Mouse (Mus musculus) thymus, adult 2 months (tissue): ENCODE data around the gene Fsd2. TPM values are rescaled to one million over a fixed set of nuclear protein-coding genes. Genes with fewer than 3 reads are reported as not detected.

Experiments used
- DNase-seq: peaks from one replicate; pipeline ENCODE4 v3.0.0; 2021
- H3K27ac ChIP-seq: fragments of 200-500 bp; 2 replicates; pipeline ENCODE4 v1.5.1; 2012; ENCODE audit warnings: low read length, control low read depth; ENCODE audit not compliant: control insufficient read depth, insufficient read depth
- H3K27me3 ChIP-seq: fragments of 200-500 bp; 2 replicates; pipeline ENCODE4 v1.6.1; 2012; ENCODE audit warnings: mild to moderate bottlenecking, low read length, moderate library complexity, mixed read lengths; ENCODE audit not compliant: control insufficient read depth, insufficient read depth
- H3K36me3 ChIP-seq: fragments of 200-500 bp; 2 replicates; pipeline ENCODE4 v1.6.1; 2012; ENCODE audit warnings: mild to moderate bottlenecking, low read length, moderate library complexity; ENCODE audit not compliant: control insufficient read depth, insufficient read depth
- H3K4me1 ChIP-seq: fragments of 200-500 bp; replicated peaks from 2 replicates; pipeline ENCODE4 v1.6.1; 2012; ENCODE audit warnings: low read length; ENCODE audit not compliant: control insufficient read depth, insufficient read depth
- H3K4me3 ChIP-seq: fragments of 200-500 bp; 2 replicates; pipeline ENCODE4 v1.5.1; 2012; ENCODE audit warnings: mild to moderate bottlenecking, low read length, control low read depth, moderate library complexity; ENCODE audit not compliant: control insufficient read depth, insufficient read depth
- CTCF ChIP-seq: fragments of 200-500 bp; IDR thresholded peaks from 2 replicates; pipeline ENCODE4 v1.5.1; 2012; ENCODE audit warnings: mild to moderate bottlenecking, control low read depth, low read length, moderate library complexity, borderline replicate concordance; ENCODE audit not compliant: control insufficient read depth, poor library complexity, insufficient read depth; ENCODE audit errors: extremely low read depth
- POLR2A ChIP-seq: fragments of 200-500 bp; IDR thresholded peaks from 2 replicates; pipeline ENCODE4 v1.6.1; 2012; ENCODE audit warnings: mild to moderate bottlenecking, low read length, control low read depth, moderate library complexity; ENCODE audit not compliant: control insufficient read depth, poor library complexity, insufficient read depth; ENCODE audit errors: extremely low read depth
- WGBS: fragments of 180-500 bp; shearing (Covaris S2); methylation state at CpG from one replicate; pipeline ENCODE4 v1.1.7; 2018; 5-methylcytosine and 5-hydroxymethylcytosine counted together
- polyA plus RNA-seq: library from polyadenylated mRNA; depleted of rRNA; stranded (reverse); fragments of >200 nt; gene quantifications from 2 replicates; pipeline ENCODE4 v1.2.3, GENCODE M21; 2012

Gene Fsd2
- polyA plus RNA-seq, 1 experiment: 3.2 TPM

DNA sequence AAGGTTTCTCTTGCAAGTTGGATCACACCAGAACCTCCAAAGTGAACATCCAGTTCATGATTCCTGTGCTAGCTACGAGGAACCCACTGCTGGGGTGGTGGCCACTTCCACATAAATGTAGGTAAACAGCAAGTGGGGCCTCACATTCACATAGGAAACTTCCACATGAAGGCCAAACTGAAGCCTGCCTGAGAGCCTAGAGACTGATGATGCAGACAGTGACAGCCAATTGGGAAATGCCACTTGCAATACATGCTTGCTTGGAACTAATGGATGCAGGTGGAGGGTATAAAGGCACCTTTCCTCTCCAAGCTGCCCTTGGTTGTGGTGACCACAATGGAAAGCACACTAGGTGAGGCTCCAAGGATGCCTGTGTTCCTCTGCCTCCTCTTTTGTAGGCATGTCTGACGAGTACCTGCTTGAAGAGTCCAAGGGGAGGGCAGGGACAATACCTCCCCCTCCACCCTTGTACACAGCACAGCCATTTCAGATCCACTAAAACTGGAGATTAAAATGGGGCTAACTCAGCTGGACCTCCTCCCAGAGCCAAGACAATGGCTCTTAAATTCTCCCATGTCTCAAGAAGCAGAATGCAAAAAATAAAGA is 28.6 kb downstream of the Fsd2 start:
- no peak for DNase-seq
- H3K36me3 ChIP-seq: peaks cover 20% of the 10 kb centered on the region; the same call in 1 of the 2 replicates
- no peak for TF ChIP-seq CTCF
- no peak for TF ChIP-seq POLR2A
- H3K4me3 ChIP-seq: no peak overlapping the region
- 78% methylated on average over 2 of the region's 2 CpGs for WGBS
- no peak overlapping the region for H3K27ac ChIP-seq
- no peaks in the 10 kb centered on the region for H3K27me3 ChIP-seq
- no peaks in the 10 kb centered on the region for H3K4me1 ChIP-seq

GRCm38 (mm10) chr7:81536478-81536877 is 30.3 kb downstream of the Fsd2 start:
- Histone ChIP-seq H3K4me1 (no peaks in the 10 kb centered on the region), H3K27ac (no peak overlapping the region), H3K27me3 (no peaks in the 10 kb centered on the region), H3K4me3 (no peak overlapping the region), H3K36me3 (peaks cover 34% of the 10 kb centered on the region)
- no peak for DNase-seq
- no peak for TF ChIP-seq CTCF
- no peak for TF ChIP-seq POLR2A
- WGBS: 98% methylated on average over 4 of the region's 4 CpGs

DNA sequence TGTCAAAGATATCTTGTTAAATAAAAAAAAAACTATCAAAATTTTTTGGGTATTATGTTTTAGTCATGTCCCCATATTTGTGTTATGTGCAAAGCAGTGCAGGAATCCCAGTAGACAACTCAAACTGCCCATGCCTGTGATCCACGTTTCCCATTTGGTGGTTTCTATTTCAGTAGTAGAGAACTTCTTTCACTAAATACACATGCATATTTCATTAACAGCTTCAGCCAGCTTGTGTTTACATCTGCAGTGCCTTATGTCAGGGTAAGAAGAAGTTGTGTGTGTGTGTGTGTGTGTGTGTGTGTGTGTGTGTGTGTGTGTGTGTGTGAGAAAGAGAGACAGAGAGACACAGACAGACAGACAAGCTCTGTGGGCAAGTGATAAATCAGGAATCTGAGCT is 35.3 kb downstream of the Fsd2 start:
- Histone ChIP-seq H3K4me3 (no peak overlapping the region), H3K36me3 (peaks cover 70% of the 10 kb centered on the region), H3K4me1 (no peaks in the 10 kb centered on the region), H3K27ac (no peak overlapping the region), H3K27me3 (no peaks in the 10 kb centered on the region)
- no peak for TF ChIP-seq CTCF
- no peak for TF ChIP-seq POLR2A
- DNase-seq: no peak
- WGBS: 93% methylated on average over 1 of the region's 1 CpGs

- Histone ChIP-seq H3K27ac (no peak overlapping the region), H3K27me3 (no peaks in the 10 kb centered on the region), H3K4me1 (peaks cover 4% of the 10 kb centered on the region), H3K36me3 (peaks cover 53% of the 10 kb centered on the region), H3K4me3 (no peak overlapping the region)
- TF ChIP-seq CTCF: no peak
- TF ChIP-seq POLR2A: no peak
- DNase-seq: no peak
- WGBS: 95% methylated on average over 8 of the region's 8 CpGs
Observed at GRCm38 (mm10) chr7:81528918-81529317, 37.8 kb downstream of the Fsd2 start.

- Histone ChIP-seq H3K27ac (peak overlapping the region; percentile 68), H3K36me3 (peaks cover 7% of the 10 kb centered on the region; the same call in 1 of the 2 replicates), H3K27me3 (no peaks in the 10 kb centered on the region), H3K4me1 (peaks cover 9% of the 10 kb centered on the region), H3K4me3 (peak overlapping the region; percentile 90)
- no peak for DNase-seq
- 6% methylated on average over 13 of the region's 13 CpGs for WGBS
- TF ChIP-seq CTCF (0 out of 2 replicates have a peak, but pooled peaks have one; percentile 2), POLR2A (no peak)
Observed at GRCm38 (mm10) chr7:81523663-81524017, 43.1 kb downstream of the Fsd2 start.

GRCm38 (mm10) chr7:81523008-81523662 is 43.6 kb downstream of the Fsd2 start:
- H3K4me1 ChIP-seq: peaks cover 9% of the 10 kb centered on the region
- H3K27me3 ChIP-seq: no peaks in the 10 kb centered on the region
- 0 out of 2 replicates have a peak, but pooled peaks have one; percentile 64 for TF ChIP-seq CTCF
- TF ChIP-seq POLR2A: peak; percentile 87
- DNase-seq: peak; percentile 87
- 0 out of 2 replicates have a peak, but pooled peaks cover 5% of the 10 kb centered on the region for H3K36me3 ChIP-seq
- peak overlapping the region; percentile 68 for H3K27ac ChIP-seq
- WGBS: under 1% methylated on average over 31 of the region's 31 CpGs
- H3K4me3 ChIP-seq: peak overlapping the region; percentile 90
